Mouse (Mus musculus) urinary bladder, adult 2 months (tissue): Measurements from ENCODE around the gene Snrpc. TPM values are rescaled to one million over a fixed set of nuclear protein-coding genes. Genes with fewer than 3 reads are reported as not detected.

Experiments used
- DNase-seq: peaks from one replicate; pipeline ENCODE4 v3.0.0; 2022; ENCODE audit warnings: low spot score
- polyA plus RNA-seq: library from polyadenylated mRNA; depleted of rRNA; stranded (reverse); fragments of >200 nt; gene quantifications from 2 replicates; pipeline ENCODE4 v1.2.3, GENCODE M21; 2012; rRNA removed

Snrpc gene
- polyA plus RNA-seq, 1 experiment = 74.7 TPM

GRCm38 (mm10) chr17:27859131-27859530 lies 21.2 kb downstream of the Snrpc start:
- DNase-seq = no peak

GRCm38 (mm10) chr17:27865461-27865860 lies 27.5 kb downstream of the Snrpc start:
- DNase-seq = no peak

GRCm38 (mm10) chr17:27866737-27867136 lies 28.8 kb downstream of the Snrpc start:
- no peak for DNase-seq

GRCm38 (mm10) chr17:27871851-27872250 lies 33.9 kb downstream of the Snrpc start:
- DNase-seq = no peak

GRCm38 (mm10) chr17:27873583-27873982 lies 35.6 kb downstream of the Snrpc start:
- no peak for DNase-seq

- DNase-seq = no peak
Measured at GRCm38 (mm10) chr17:27874510-27874909, 36.6 kb downstream of the Snrpc start.

- no peak for DNase-seq
Measured at GRCm38 (mm10) chr17:27881518-27881917, 43.6 kb downstream of the Snrpc start.

- DNase-seq = no peak
Measured at GRCm38 (mm10) chr17:27883129-27883528, 45.2 kb downstream of the Snrpc start.

GRCm38 (mm10) chr17:27883994-27884393 lies 46.0 kb downstream of the Snrpc start:
- DNase-seq = no peak

- no peak for DNase-seq
Measured at GRCm38 (mm10) chr17:27886499-27887210, 48.7 kb downstream of the Snrpc start.

Other genes starting within 250 kb of the Snrpc start
- 112 and 116 TPM in 2 replicates for gene Nudt3, start 214.7 kb upstream of the Snrpc start, polyA plus RNA-seq
- gene RPS10-NUDT3, start 202.9 kb upstream of the Snrpc start, polyA plus RNA-seq = 0.08 and 0.10 TPM in 2 replicates
- 1,256 and 1,277 TPM in 2 replicates for gene Rps10, start 201.5 kb upstream of the Snrpc start, polyA plus RNA-seq
- gene Pacsin1, start 182.6 kb upstream of the Snrpc start, polyA plus RNA-seq = 0.67 and 0.96 TPM in 2 replicates
- 0.17 and 0.21 TPM in 2 replicates for gene Spdef, start 109.2 kb upstream of the Snrpc start, polyA plus RNA-seq
- 62.7 and 79.1 TPM in 2 replicates for gene D17Wsu92e, start 17.5 kb upstream of the Snrpc start, polyA plus RNA-seq
- gene Uhrf1bp1, start 18.3 kb downstream of the Snrpc start, polyA plus RNA-seq = 5.2 and 6.0 TPM in 2 replicates
- 45.2 and 52.6 TPM in 2 replicates for gene Anks1, start 71.2 kb downstream of the Snrpc start, polyA plus RNA-seq
- 32.9 and 33.2 TPM in 2 replicates for gene Taf11, start 71.7 kb downstream of the Snrpc start, polyA plus RNA-seq
- gene Tcp11, start 242.5 kb downstream of the Snrpc start, polyA plus RNA-seq = 0.19 and 0.43 TPM in 2 replicates